Mouse (Mus musculus): Measurements from ENCODE around the gene Cd44. TPM values are rescaled to one million over a fixed set of nuclear protein-coding genes. Genes with fewer than 3 reads are reported as not detected.

Cd44 gene
- polyA plus RNA-seq (2012; rRNA removed; ENCODE audit: low replicate concordance): 2.5 and 16.6 TPM in 2 replicates

DNA sequence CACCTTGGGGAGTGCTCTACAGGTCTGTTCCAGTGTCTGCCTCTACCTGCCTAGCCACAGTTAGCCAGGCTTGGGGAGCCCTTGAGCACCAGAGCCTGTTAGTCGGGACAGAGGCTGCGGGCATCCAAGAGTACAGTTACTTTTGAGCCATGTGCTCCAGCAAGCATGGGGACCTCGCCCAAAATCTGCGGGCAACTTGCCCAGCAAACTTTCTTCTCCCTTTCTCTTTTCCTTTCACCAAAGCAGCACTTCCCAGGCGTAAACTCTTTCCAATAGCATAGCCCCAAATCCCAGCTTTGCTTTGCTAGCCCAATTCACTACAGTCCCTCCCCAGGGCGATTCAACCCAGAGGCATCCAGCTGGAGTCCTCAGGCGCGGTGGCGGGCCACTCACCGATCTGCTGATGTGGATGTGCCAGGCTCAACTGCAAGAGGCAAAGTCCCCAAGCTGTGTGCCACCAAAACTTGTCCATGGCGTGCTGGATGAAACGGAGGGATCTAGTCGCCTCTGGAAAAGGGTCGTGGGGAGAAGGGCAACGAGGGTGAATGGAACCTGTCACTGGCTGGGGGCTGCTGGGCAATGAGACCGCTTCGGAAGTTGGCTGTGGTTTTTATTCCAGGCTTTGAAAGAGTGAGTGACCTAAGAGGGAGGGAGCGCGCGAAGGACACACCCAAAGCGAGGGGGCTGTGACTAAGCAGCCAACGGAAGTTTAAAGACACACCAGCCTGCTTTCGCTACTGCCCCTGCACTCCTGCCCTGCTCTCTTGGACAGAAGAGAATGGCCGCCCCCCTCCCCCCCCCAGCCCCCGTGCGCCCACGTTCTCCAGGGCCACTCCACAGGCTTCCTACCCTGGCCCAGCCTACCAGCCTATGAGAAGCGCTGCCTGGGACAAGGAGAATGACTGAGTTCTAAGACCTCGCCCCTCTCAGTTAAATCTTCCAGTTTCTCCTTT is at the start of gene Cd44:
Gene Cd44 (minus strand): TSS at position 791 of the 953 bp plus-strand sequence.

Other genes starting within 250 kb of the Cd44 start
- 0.39 and 1.7 TPM in 2 replicates for gene Slc1a2, start 243.0 kb downstream of the Cd44 start, polyA plus RNA-seq (2012; rRNA removed; ENCODE audit: low replicate concordance)
- 8.4 and 16.9 TPM in 2 replicates for gene Pdhx, start 171.8 kb upstream of the Cd44 start, polyA plus RNA-seq (2012; rRNA removed; ENCODE audit: low replicate concordance)
- 2.4 and 3.5 TPM in 2 replicates for gene Apip, start 172.0 kb upstream of the Cd44 start, polyA plus RNA-seq (2012; rRNA removed; ENCODE audit: low replicate concordance)

Data from duodenum, adult 2 months (tissue).